Mouse (Mus musculus) C2C12 (cell line): ENCODE measurements at regions not wholly inside any gene's neighbourhood (a gene's known extent, or its start where the extent isn't known, plus 50 kb on each side); places are given as distances from the start of the nearest gene placed in this dataset.

Source experiments
- CTCF ChIP-seq: IDR thresholded peaks from one replicate; pipeline ENCODE4 v1.5.1; 2011; ENCODE audit not compliant: control insufficient read depth, insufficient read depth, insufficient read length
- MAX ChIP-seq: IDR thresholded peaks from one replicate; pipeline ENCODE4 v1.6.1; 2011; ENCODE audit warnings: mild to moderate bottlenecking, control low read depth
- MYOG ChIP-seq: IDR thresholded peaks from one replicate; pipeline ENCODE4 v1.6.1; 2011; ENCODE audit not compliant: control insufficient read depth, insufficient read length; ENCODE audit errors: extremely low read depth

- TF ChIP-seq MYOG (no peak), CTCF (no peak), MAX (no peak)
Measured at GRCm38 (mm10) chr2:131753436-131753835, 106.1 kb downstream of the Erv3 start.
